Mouse (Mus musculus): Measurements from ENCODE around the gene Aff1.

DNA sequence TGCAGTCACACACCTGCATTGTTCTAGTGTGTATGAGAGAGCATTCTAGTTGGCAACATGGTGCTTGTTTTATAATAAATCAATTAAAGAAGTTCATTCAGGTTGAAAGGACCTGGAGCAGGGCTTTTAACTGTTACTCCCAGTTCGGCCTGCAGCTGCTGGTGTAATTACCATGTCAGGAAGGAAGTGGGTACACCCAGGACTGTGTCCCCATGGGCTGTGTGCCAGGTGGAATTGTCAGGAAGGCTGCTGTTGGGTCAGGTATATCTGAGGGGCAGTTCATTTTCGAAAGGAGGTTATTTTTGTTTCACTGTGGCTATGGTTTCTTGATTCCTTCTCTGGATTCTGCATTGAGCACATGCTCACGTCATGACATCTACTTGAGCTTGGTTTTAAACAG is 107.3 kb downstream of the Aff1 start:
- no peak for TF ChIP-seq CTCF (IDR thresholded peaks at IDR 0.05; ENCODE audit: low read depth)
- TF ChIP-seq EP300 (IDR thresholded peaks at IDR 0.05; ENCODE audit: low read depth), result no peak
